ENCODE assay signal across 8 mouse cellular contexts in the genomic region with DNA sequence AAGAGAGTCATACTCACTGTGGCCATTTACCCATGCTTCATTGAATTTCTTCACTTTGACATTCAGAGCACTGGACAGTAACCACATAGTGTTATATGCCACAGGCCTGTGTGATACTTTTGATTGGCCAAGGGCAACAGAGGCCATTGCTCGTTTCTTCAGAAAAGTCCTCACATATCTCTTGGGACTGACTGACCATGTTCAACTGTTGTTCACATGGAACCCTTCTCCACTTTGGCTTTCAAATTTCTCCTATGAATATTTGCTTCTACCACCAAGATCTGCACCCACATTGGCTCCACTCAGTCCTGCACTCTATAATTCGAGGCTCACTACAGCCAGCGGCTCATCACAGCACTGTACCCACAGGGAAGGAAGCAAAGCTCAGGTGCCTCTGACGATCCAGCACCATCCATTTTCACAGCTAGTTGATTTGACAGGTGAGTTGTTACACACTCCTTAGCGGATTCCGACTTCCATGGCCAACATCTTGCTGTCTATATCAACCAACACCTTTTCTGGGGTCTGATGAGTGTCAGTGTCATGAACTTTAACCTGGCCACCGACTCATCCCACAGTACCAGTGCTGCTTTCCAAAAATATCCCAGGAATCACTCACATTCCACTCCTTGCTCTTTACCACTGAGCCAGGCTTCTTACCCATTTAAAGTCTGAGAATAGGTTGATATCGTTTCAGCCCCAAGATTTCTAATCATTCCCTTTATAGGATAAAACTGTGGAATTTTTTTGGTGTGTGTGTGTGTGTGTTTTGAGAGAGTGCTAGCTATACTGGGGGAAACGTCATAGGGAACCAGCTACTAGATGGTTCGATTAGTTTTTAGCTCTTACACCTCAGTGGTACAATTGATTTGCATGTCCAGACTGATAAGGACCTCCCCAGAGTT.
DNase-seq lines count a peak whose midpoint lies in the region; ATAC-seq and TF ChIP-seq lines count a peak whose summit lies in the region.

No protein-coding gene starts in this region.

- WGBS in hindbrain, postnatal 0 days = 66% methylated on average over 10 of the region's 10 CpGs
- WGBS in limb, embryonic 12.5 days = 63% methylated on average over 10 of the region's 10 CpGs
- 75% methylated on average over 10 of the region's 10 CpGs for WGBS in midbrain, embryonic 14.5 days
- 64% methylated on average over 10 of the region's 10 CpGs for WGBS in stomach, embryonic 14.5 days

- H3K36me3 ChIP-seq in hindbrain, postnatal 0 days (ENCODE audit: insufficient read depth, low read length) = no peaks in the 10 kb centered on the region
- H3K36me3 ChIP-seq in limb, embryonic 12.5 days = no peaks in the 10 kb centered on the region
- no peaks in the 10 kb centered on the region for H3K36me3 ChIP-seq in midbrain, embryonic 14.5 days (ENCODE audit: control insufficient read depth, insufficient read depth, low read length)
- no peaks in the 10 kb centered on the region for H3K36me3 ChIP-seq in stomach, embryonic 14.5 days (ENCODE audit: control insufficient read depth, insufficient read depth, low read length)

- ATAC-seq in frontal cortex, adult (ENCODE audit: low TSS enrichment) = peak; percentile 82; the same call in 1 of the 2 replicates
- peak; percentile 100 for ATAC-seq in hindbrain, postnatal 0 days
- peak; percentile 100 for ATAC-seq in limb, embryonic 12.5 days (ENCODE audit: insufficient number of reproducible peaks, insufficient read depth, low FRiP score, low TSS enrichment, low read depth)
- ATAC-seq in midbrain, embryonic 14.5 days (ENCODE audit: low FRiP score, low TSS enrichment) = peak; percentile 96
- ATAC-seq in stomach, embryonic 14.5 days (ENCODE audit: insufficient number of reproducible peaks, insufficient read depth, low FRiP score, low read depth) = peak; percentile 100

- H3K9me3 ChIP-seq in hindbrain, postnatal 0 days (ENCODE audit: low read length) = 0 out of 2 replicates have a peak, but pooled peaks cover 3% of the 10 kb centered on the region
- peaks cover 60% of the 10 kb centered on the region for H3K9me3 ChIP-seq in limb, embryonic 12.5 days
- peaks cover 34% of the 10 kb centered on the region for H3K9me3 ChIP-seq in midbrain, embryonic 14.5 days (ENCODE audit: control insufficient read depth, low read length)
- no peaks in the 10 kb centered on the region for H3K9me3 ChIP-seq in stomach, embryonic 14.5 days (ENCODE audit: control insufficient read depth, low read depth, low read length)

- no peak overlapping the region for H3K27ac ChIP-seq in hindbrain, postnatal 0 days
- no peak overlapping the region for H3K27ac ChIP-seq in limb, embryonic 12.5 days
- H3K27ac ChIP-seq in midbrain, embryonic 14.5 days (replicated peaks; ENCODE audit: low read depth, low read length) = no peak overlapping the region
- H3K27ac ChIP-seq in stomach, embryonic 14.5 days (ENCODE audit: low read length) = no peak overlapping the region

- H3K4me1 ChIP-seq in hindbrain, postnatal 0 days (ENCODE audit: insufficient read depth, low read length) = no peaks in the 10 kb centered on the region
- H3K4me1 ChIP-seq in limb, embryonic 12.5 days (replicated peaks) = no peaks in the 10 kb centered on the region
- no peaks in the 10 kb centered on the region for H3K4me1 ChIP-seq in midbrain, embryonic 14.5 days (ENCODE audit: control insufficient read depth, insufficient read depth, low read length)
- no peaks in the 10 kb centered on the region for H3K4me1 ChIP-seq in stomach, embryonic 14.5 days (ENCODE audit: control insufficient read depth, insufficient read depth, low read length)

- no peaks in the 10 kb centered on the region for H3K27me3 ChIP-seq in hindbrain, postnatal 0 days (ENCODE audit: insufficient read depth, low read length)
- no peaks in the 10 kb centered on the region for H3K27me3 ChIP-seq in limb, embryonic 12.5 days
- no peaks in the 10 kb centered on the region for H3K27me3 ChIP-seq in midbrain, embryonic 14.5 days (ENCODE audit: control insufficient read depth, insufficient read depth, low read length)
- no peaks in the 10 kb centered on the region for H3K27me3 ChIP-seq in stomach, embryonic 14.5 days (ENCODE audit: control insufficient read depth, insufficient read depth, low read length)

- H3K4me2 ChIP-seq in hindbrain, postnatal 0 days (ENCODE audit: low read depth, low read length) = no peak overlapping the region
- no peak overlapping the region for H3K4me2 ChIP-seq in limb, embryonic 12.5 days
- H3K4me2 ChIP-seq in midbrain, embryonic 14.5 days (ENCODE audit: low read length) = no peak overlapping the region
- no peak overlapping the region for H3K4me2 ChIP-seq in stomach, embryonic 14.5 days (replicated peaks; ENCODE audit: low read depth, low read length)

- H3K4me3 ChIP-seq in hindbrain, postnatal 0 days (ENCODE audit: low read length) = no peak overlapping the region
- no peak overlapping the region for H3K4me3 ChIP-seq in limb, embryonic 12.5 days (replicated peaks)
- no peak overlapping the region for H3K4me3 ChIP-seq in midbrain, embryonic 14.5 days (replicated peaks; ENCODE audit: low read depth, low read length)
- no peak overlapping the region for H3K4me3 ChIP-seq in stomach, embryonic 14.5 days (ENCODE audit: low read depth, low read length)

- TF ChIP-seq CTCF in hindbrain, postnatal 0 days (IDR thresholded peaks at IDR 0.05; ENCODE audit: low read depth) = no peak

- DNase-seq in urinary bladder, adult 18-20 months (ENCODE audit: low spot score in 2 of 2) = peak; percentile 1 to 13
- no peak for DNase-seq in urinary bladder, adult 2 months (ENCODE audit: low spot score)
- DNase-seq in cerebellum, postnatal 10 days = peak; percentile 80 to 84
- DNase-seq in hindbrain, postnatal 0 days (ENCODE audit: low spot score) = peak; percentile 91
- DNase-seq in midbrain, embryonic 14.5 days = peak; percentile 95

- no peak overlapping the region for H3K9ac ChIP-seq in hindbrain, postnatal 0 days (replicated peaks; ENCODE audit: low read length)
- no peak overlapping the region for H3K9ac ChIP-seq in limb, embryonic 12.5 days (replicated peaks)
- no peak overlapping the region for H3K9ac ChIP-seq in midbrain, embryonic 14.5 days (replicated peaks; ENCODE audit: low read length)
- H3K9ac ChIP-seq in stomach, embryonic 14.5 days (replicated peaks; ENCODE audit: low read depth, low read length) = no peak overlapping the region
